Mouse (Mus musculus) cerebellum, adult (tissue): ENCODE measurements around the gene Slx4ip.

ENCODE experiments used
- ATAC-seq: cut with Nextera tagmentation; 2 replicates; pipeline ENCODE4 v1.9.2; 2017; ENCODE audit warnings: mild to moderate bottlenecking, moderate library complexity, mixed read lengths; ENCODE audit not compliant: insufficient number of reproducible peaks, low FRiP score, low TSS enrichment

Gene Slx4ip

GRCm38 (mm10) chr2:137049367-137049766, 158.3 kb downstream of the Slx4ip start:
- no peak for ATAC-seq

- no peak for ATAC-seq
Observed at GRCm38 (mm10) chr2:137049906-137050305, 158.9 kb downstream of the Slx4ip start.

GRCm38 (mm10) chr2:137063829-137064228, 172.8 kb downstream of the Slx4ip start:
- ATAC-seq: no peak

GRCm38 (mm10) chr2:137064513-137064912, 173.5 kb downstream of the Slx4ip start:
- no peak for ATAC-seq

GRCm38 (mm10) chr2:137067479-137068110, 176.6 kb downstream of the Slx4ip start:
- no peak for ATAC-seq

- no peak for ATAC-seq
Observed at GRCm38 (mm10) chr2:137073473-137074312, 182.7 kb downstream of the Slx4ip start.

GRCm38 (mm10) chr2:137074313-137074620, 183.2 kb downstream of the Slx4ip start:
- ATAC-seq: no peak

GRCm38 (mm10) chr2:137078771-137079170, 187.8 kb downstream of the Slx4ip start:
- no peak for ATAC-seq

GRCm38 (mm10) chr2:137079721-137080320, 188.8 kb downstream of the Slx4ip start:
- no peak for ATAC-seq

GRCm38 (mm10) chr2:137080468-137080867, 189.4 kb downstream of the Slx4ip start:
- no peak for ATAC-seq

GRCm38 (mm10) chr2:137081001-137081400, 190.0 kb downstream of the Slx4ip start:
- ATAC-seq: no peak

GRCm38 (mm10) chr2:137082896-137083620, 192.0 kb downstream of the Slx4ip start:
- ATAC-seq: no peak

GRCm38 (mm10) chr2:137085257-137085656, 194.2 kb downstream of the Slx4ip start:
- no peak for ATAC-seq

GRCm38 (mm10) chr2:137086621-137087395, 195.8 kb downstream of the Slx4ip start:
- no peak for ATAC-seq

- no peak for ATAC-seq
Observed at GRCm38 (mm10) chr2:137087705-137088104, 196.7 kb downstream of the Slx4ip start.

- no peak for ATAC-seq
Observed at GRCm38 (mm10) chr2:137091766-137092522, 200.9 kb downstream of the Slx4ip start.

- ATAC-seq: no peak
Observed at GRCm38 (mm10) chr2:137092523-137093297, 201.7 kb downstream of the Slx4ip start.

- no peak for ATAC-seq
Observed at GRCm38 (mm10) chr2:137093298-137093630, 202.2 kb downstream of the Slx4ip start.

- ATAC-seq: no peak
Observed at GRCm38 (mm10) chr2:137094301-137094700, 203.3 kb downstream of the Slx4ip start.
